Mouse (Mus musculus): ENCODE data around the gene Twistnb. TPM values are rescaled to one million over a fixed set of nuclear protein-coding genes. Genes with fewer than 3 reads are reported as not detected.

The Twistnb gene
- polyA plus RNA-seq (2012; rRNA removed), result 11.2 and 12.3 TPM in 2 replicates

GRCm38 (mm10) chr12:33429387-33430160, at the start of gene Twistnb:
TSS of gene Twistnb (plus strand) at chr12:33429635.

GRCm38 (mm10) chr12:33394804-33395623, 34.4 kb upstream of the Twistnb start, which contains the start of gene Efcab10:
TSS of gene Efcab10 (plus strand) at chr12:33394854.

Other genes starting within 250 kb of the Twistnb start
- 1.5 and 1.8 TPM in 2 replicates for gene Efcab10, start 34.8 kb upstream of the Twistnb start, polyA plus RNA-seq (2012; rRNA removed)

Measured in central nervous system, embryonic 14 days (tissue).